ENCODE assay signal across 9 mouse cellular contexts in genomic region chr16:30509340-30509739, GRCm38 (mm10).
"Had no signal": no experiment of that assay in that cellular context is flagged by ENCODE, and none has a peak within 500 bp of the region (broad histone marks: within the 10 kb centered on the region; RNA-seq: fewer than 3 reads in every experiment).

No protein-coding gene starts in this region.

- H3K27me3 ChIP-seq: midbrain, embryonic 13.5 days had no signal

- DNase-seq: kidney, adult 11 months; kidney, postnatal 25 days; lung, adult 2 months; lung, postnatal 36 days; right cerebral cortex, postnatal 25 days had no signal

- H3K4me3 ChIP-seq: midbrain, embryonic 13.5 days had no signal

- H3K27ac ChIP-seq: midbrain, embryonic 13.5 days; stomach, postnatal 0 days had no signal

- ATAC-seq: hindbrain, postnatal 0 days; lung, postnatal 0 days; midbrain, embryonic 13.5 days had no signal
